Mouse (Mus musculus): ENCODE measurements around the gene Castor2. TPM values are rescaled to one million over a fixed set of nuclear protein-coding genes. Genes with fewer than 3 reads are reported as not detected.

Castor2 gene
- total and polyA plus RNA-seq, 2 experiments from 2014 or later = 21.1 to 27.4 TPM

GRCm38 (mm10) chr5:134066261-134066660 lies 33.2 kb upstream of the Castor2 start:
- ATAC-seq = no peak
- TF ChIP-seq CTCF (IDR thresholded peaks at IDR 0.05; ENCODE audit: low read depth) = no peak
- H3K9ac ChIP-seq (replicated peaks; ENCODE audit: low read length) = no peak overlapping the region
- 26% methylated on average over 3 of the region's 3 CpGs for WGBS
- H3K27ac ChIP-seq = no peak overlapping the region
- no peaks in the 10 kb centered on the region for H3K9me3 ChIP-seq (ENCODE audit: low read length)
- no peaks in the 10 kb centered on the region for H3K36me3 ChIP-seq (ENCODE audit: insufficient read depth, low read length)
- no peak overlapping the region for H3K4me3 ChIP-seq (ENCODE audit: low read length)
- H3K4me1 ChIP-seq (ENCODE audit: insufficient read depth, low read length) = no peaks in the 10 kb centered on the region
- H3K27me3 ChIP-seq (ENCODE audit: insufficient read depth, low read length) = no peaks in the 10 kb centered on the region
- H3K4me2 ChIP-seq (ENCODE audit: low read depth, low read length) = no peak overlapping the region
- no peak for DNase-seq (ENCODE audit: low spot score)

- TF ChIP-seq CTCF (IDR thresholded peaks at IDR 0.05; ENCODE audit: low read depth) = peak; percentile 82
- WGBS = 25% methylated on average over 1 of the region's 1 CpGs
- H3K4me2 ChIP-seq (ENCODE audit: low read depth, low read length) = no peak overlapping the region
- H3K27me3 ChIP-seq (ENCODE audit: insufficient read depth, low read length) = no peaks in the 10 kb centered on the region
- H3K4me1 ChIP-seq (ENCODE audit: insufficient read depth, low read length) = no peaks in the 10 kb centered on the region; the same call in 1 of the 2 replicates
- H3K36me3 ChIP-seq (ENCODE audit: insufficient read depth, low read length) = no peaks in the 10 kb centered on the region
- no peak overlapping the region for H3K4me3 ChIP-seq (ENCODE audit: low read length)
- ATAC-seq = no peak
- H3K27ac ChIP-seq = no peak overlapping the region
- DNase-seq (ENCODE audit: low spot score) = peak; percentile 85
- no peak overlapping the region for H3K9ac ChIP-seq (replicated peaks; ENCODE audit: low read length)
- no peaks in the 10 kb centered on the region for H3K9me3 ChIP-seq (ENCODE audit: low read length)
Observed at GRCm38 (mm10) chr5:134067924-134068323, 31.6 kb upstream of the Castor2 start.

GRCm38 (mm10) chr5:134073512-134074041 lies 25.9 kb upstream of the Castor2 start:
- H3K9me3 ChIP-seq (ENCODE audit: low read length) = no peaks in the 10 kb centered on the region
- no peaks in the 10 kb centered on the region for H3K36me3 ChIP-seq (ENCODE audit: insufficient read depth, low read length)
- DNase-seq (ENCODE audit: low spot score) (peak; percentile 90), ATAC-seq (peak; percentile 95)
- H3K4me2 ChIP-seq (ENCODE audit: low read depth, low read length) = no peak overlapping the region
- peak overlapping the region; percentile 46; the same call in 1 of the 2 replicates for H3K27ac ChIP-seq
- no peak; the same call in 1 of the 2 replicates for TF ChIP-seq CTCF (IDR thresholded peaks at IDR 0.05; ENCODE audit: low read depth)
- 18% methylated on average over 17 of the region's 17 CpGs for WGBS
- H3K4me3 ChIP-seq (ENCODE audit: low read length) = no peak overlapping the region
- no peaks in the 10 kb centered on the region; the same call in 1 of the 2 replicates for H3K4me1 ChIP-seq (ENCODE audit: insufficient read depth, low read length)
- no peaks in the 10 kb centered on the region for H3K27me3 ChIP-seq (ENCODE audit: insufficient read depth, low read length)
- no peak overlapping the region for H3K9ac ChIP-seq (replicated peaks; ENCODE audit: low read length)

- Histone ChIP-seq H3K36me3 (ENCODE audit: insufficient read depth, low read length) (no peaks in the 10 kb centered on the region), H3K4me1 (ENCODE audit: insufficient read depth, low read length) (no peaks in the 10 kb centered on the region; the same call in 1 of the 2 replicates), H3K9ac (replicated peaks; ENCODE audit: low read length) (no peak overlapping the region), H3K9me3 (ENCODE audit: low read length) (no peaks in the 10 kb centered on the region), H3K27ac (no peak overlapping the region), H3K27me3 (ENCODE audit: insufficient read depth, low read length) (no peaks in the 10 kb centered on the region), H3K4me2 (ENCODE audit: low read depth, low read length) (no peak overlapping the region), H3K4me3 (ENCODE audit: low read length) (no peak overlapping the region)
- ATAC-seq (no peak), DNase-seq (ENCODE audit: low spot score) (no peak)
- peak; percentile 39 for TF ChIP-seq CTCF (IDR thresholded peaks at IDR 0.05; ENCODE audit: low read depth)
Observed at GRCm38 (mm10) chr5:134074368-134074767, 25.1 kb upstream of the Castor2 start.

- H3K27me3 ChIP-seq (ENCODE audit: insufficient read depth, low read length) = no peaks in the 10 kb centered on the region
- no peak for ATAC-seq
- H3K27ac ChIP-seq = no peak overlapping the region
- no peak for TF ChIP-seq CTCF (IDR thresholded peaks at IDR 0.05; ENCODE audit: low read depth)
- H3K36me3 ChIP-seq (ENCODE audit: insufficient read depth, low read length) = no peaks in the 10 kb centered on the region
- H3K4me1 ChIP-seq (ENCODE audit: insufficient read depth, low read length) = peaks cover 6% of the 10 kb centered on the region
- H3K4me3 ChIP-seq (ENCODE audit: low read length) = no peak overlapping the region
- H3K9ac ChIP-seq (replicated peaks; ENCODE audit: low read length) = no peak overlapping the region
- WGBS = 92% methylated on average over 11 of the region's 11 CpGs
- DNase-seq (ENCODE audit: low spot score) = no peak
- no peaks in the 10 kb centered on the region for H3K9me3 ChIP-seq (ENCODE audit: low read length)
- H3K4me2 ChIP-seq (ENCODE audit: low read depth, low read length) = no peak overlapping the region
Observed at GRCm38 (mm10) chr5:134076175-134076574, 23.3 kb upstream of the Castor2 start.

- Histone ChIP-seq H3K9me3 (ENCODE audit: low read length) (no peaks in the 10 kb centered on the region), H3K4me2 (ENCODE audit: low read depth, low read length) (0 out of 2 replicates have a peak overlapping the region, but pooled peaks have one; percentile 16), H3K9ac (replicated peaks; ENCODE audit: low read length) (no peak overlapping the region), H3K36me3 (ENCODE audit: insufficient read depth, low read length) (no peaks in the 10 kb centered on the region), H3K27ac (no peak overlapping the region; the same call in 1 of the 2 replicates), H3K27me3 (ENCODE audit: insufficient read depth, low read length) (no peaks in the 10 kb centered on the region), H3K4me1 (ENCODE audit: insufficient read depth, low read length) (peaks cover 9% of the 10 kb centered on the region), H3K4me3 (ENCODE audit: low read length) (no peak overlapping the region)
- 26% methylated on average over 18 of the region's 18 CpGs for WGBS
- peak; percentile 69 for DNase-seq (ENCODE audit: low spot score)
- ATAC-seq = peak; percentile 51; the same call in 1 of the 2 replicates
- TF ChIP-seq CTCF (IDR thresholded peaks at IDR 0.05; ENCODE audit: low read depth) = no peak
Observed at GRCm38 (mm10) chr5:134080685-134081548, 18.6 kb upstream of the Castor2 start.

All from hindbrain, postnatal 0 days (tissue).